Mouse (Mus musculus): ENCODE data around the gene Sec24b. TPM values are rescaled to one million over a fixed set of nuclear protein-coding genes. Genes with fewer than 3 reads are reported as not detected.

Sec24b gene
- total RNA-seq (2015) (37.6 and 39.7 TPM in 2 replicates), total RNA-seq (2017) (24.8 and 29.1 TPM in 2 replicates)

DNA sequence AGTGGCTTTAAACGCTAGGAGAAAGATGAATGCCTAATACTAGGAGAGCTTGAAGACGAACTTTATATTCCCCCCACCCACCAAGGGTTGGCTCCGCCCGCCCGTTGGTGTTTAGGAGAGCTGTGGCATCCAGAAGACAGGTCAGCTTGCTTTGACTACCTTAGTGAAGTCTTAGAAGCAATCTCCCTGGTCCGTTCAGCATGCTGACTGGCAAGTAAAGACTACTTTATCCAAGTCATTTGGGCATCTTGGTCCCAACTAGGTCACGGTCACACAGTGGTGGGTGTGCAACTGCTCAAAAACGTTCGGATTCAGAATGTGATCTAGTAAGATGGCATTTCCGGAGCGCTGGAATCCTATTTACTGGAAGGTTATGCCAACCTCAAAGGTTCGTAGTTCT lies at the start of gene Sec24b:
Gene Sec24b (minus strand): TSS at position 273 of the 400 bp plus-strand sequence.
- no peak for ATAC-seq (replicated peaks; ENCODE audit: poor library complexity)

DNA sequence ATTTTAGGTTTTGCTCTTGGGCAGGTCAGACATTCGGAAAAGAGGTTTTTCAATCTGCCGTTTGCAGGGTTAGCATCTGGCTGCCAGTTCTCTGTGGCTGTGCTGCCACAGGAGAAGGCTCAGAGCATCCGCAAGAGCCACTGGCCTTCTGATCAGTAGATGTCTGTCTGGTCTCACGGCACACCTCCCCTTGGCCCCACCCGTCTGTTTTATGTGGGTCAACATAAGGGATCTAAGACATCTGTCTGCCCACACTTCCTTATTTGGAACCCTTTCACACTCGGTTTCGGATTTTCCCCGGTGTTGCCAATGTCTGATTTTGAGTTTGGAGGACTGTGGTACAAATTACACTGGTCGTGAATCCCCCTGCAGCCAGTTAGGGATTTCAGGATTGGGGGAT lies 43.1 kb upstream of the Sec24b start:
- no peak for ATAC-seq (replicated peaks; ENCODE audit: poor library complexity)

DNA sequence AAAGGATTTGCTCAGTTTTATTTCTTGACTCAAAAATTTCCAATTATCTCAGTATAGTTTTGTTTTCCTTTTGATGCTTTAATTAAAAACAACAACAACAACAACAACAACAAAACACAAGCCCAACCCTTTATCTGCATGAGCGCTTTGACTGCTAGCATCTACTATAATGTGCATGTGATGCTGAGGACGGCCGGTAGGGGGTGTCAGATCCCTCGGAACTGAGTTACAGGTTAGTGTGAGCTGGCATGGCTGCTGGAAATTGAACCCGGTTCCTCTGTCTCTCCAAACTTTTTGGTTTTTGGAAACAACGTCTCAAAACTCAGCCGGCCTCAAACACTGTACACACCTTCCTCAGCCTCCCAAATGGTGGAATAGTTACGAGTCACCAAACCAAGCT lies 42.1 kb upstream of the Sec24b start:
- ATAC-seq (replicated peaks; ENCODE audit: poor library complexity) = peak; percentile 75

DNA sequence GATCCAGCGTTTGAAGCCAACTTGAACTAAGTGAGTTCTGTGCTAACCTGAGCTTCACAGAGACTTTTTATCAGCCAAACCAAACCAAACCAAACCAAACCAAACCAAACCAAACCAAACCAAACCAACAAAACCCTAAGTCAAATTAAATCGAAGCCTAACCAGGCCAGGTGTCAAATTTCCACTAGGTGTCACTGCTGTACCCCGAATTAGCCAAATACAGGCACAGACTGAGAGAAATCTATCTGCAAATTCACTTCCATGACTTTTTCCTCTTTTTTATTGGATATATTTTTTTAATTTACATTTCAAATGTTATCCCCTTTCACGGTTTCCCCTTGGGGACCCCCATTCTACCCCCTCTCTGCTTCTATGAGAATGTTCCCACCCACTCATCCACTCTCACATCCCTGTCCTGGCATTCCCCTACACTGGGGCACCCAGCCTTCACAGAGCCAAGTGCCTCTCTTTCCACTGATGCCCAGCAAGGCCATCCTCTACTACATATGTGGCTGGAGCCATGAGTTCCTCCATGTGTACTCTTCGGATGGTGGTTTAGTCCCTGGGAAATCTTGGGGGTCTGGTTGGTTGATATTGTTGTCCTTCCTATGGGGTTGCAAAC lies 33.9 kb upstream of the Sec24b start:
- peak; percentile 65; the same call in 1 of the 2 replicates for ATAC-seq (replicated peaks; ENCODE audit: poor library complexity)

DNA sequence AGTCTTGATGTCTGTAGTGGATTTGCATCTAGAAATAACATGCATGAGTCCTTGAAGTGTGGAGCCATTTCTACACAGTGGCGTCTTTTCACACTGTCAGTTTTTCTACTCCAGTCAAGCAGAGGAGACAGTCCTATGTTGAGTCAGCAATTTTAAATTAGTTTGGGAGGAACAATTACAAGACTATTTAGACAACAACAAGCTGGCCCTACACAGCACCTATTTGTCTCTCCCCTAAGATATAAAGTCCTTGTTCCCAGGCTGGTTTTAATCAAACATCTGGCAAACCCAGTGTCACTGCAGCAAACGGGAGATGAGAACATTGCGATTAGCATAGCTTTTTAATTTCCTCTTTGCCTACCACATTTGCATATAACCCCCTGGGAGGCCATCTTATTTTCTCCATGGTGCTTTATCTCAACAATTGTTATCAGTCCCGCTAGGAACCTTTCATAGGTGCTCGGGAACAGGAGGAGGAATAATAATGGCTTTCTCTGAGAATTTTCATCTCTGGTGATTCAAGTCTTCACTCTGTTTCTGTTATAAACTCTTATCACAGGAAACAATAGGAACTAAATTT lies 32.9 kb upstream of the Sec24b start:
- ATAC-seq (replicated peaks; ENCODE audit: poor library complexity) = no peak

DNA sequence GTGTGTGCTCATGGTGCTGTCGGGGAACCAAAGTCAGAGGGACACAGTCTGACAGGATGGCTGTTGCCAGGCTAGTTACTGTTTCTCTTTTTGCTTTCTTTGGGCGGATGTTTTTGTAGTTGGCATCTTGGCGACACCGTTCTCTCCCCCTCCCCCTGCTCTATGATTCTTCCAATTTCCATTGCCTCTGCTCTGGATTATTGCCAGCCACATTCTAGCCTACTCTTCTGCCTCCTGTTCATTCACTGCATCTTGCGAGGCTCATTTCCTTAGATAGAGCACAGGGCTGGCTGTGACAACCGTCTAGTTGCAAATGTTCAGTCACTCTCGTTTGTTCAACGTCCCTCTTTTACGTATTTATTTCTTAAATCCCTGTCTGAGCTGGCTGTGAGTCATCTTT lies 29.1 kb upstream of the Sec24b start:
- ATAC-seq (replicated peaks; ENCODE audit: poor library complexity) = no peak

DNA sequence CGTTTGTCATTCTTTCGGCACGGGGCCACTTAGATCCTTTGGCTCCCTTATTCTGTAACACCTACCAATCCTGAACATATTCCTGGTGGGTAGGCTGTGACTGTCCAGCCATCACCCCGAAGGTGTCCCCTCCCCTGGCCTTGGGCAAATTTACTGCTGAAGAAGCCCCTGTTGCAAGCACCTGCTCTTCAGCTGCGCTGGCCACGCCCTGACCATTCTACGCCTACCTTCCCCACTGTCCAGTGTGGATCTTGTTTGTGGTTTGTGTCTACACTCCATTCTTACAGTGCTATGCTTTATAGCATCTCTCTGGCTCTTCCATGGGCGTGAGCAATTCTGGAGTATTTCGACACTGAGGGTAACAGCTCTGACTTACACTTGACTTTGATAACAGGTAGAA lies 27.3 kb upstream of the Sec24b start:
- no peak for ATAC-seq (replicated peaks; ENCODE audit: poor library complexity)

DNA sequence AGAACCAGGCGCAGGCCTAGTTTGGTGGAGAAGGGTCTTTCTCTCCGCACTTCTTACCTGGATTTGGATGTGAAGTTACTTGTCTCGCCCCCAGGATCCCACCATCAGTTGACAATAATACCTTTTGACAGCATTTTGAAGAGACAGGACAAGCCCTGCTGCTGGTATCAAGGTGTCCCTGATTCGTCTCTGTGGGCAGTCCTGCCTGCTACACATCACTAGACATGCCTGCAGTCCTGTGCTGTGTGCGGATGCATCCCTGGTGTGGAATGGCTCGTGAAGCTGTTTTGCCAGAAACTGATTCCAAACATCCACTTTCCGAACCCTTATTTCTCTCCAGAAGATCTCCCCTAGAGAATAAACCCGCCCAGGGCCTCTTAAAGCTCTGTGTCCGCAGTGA lies 26.1 kb upstream of the Sec24b start:
- ATAC-seq (replicated peaks; ENCODE audit: poor library complexity) = no peak

DNA sequence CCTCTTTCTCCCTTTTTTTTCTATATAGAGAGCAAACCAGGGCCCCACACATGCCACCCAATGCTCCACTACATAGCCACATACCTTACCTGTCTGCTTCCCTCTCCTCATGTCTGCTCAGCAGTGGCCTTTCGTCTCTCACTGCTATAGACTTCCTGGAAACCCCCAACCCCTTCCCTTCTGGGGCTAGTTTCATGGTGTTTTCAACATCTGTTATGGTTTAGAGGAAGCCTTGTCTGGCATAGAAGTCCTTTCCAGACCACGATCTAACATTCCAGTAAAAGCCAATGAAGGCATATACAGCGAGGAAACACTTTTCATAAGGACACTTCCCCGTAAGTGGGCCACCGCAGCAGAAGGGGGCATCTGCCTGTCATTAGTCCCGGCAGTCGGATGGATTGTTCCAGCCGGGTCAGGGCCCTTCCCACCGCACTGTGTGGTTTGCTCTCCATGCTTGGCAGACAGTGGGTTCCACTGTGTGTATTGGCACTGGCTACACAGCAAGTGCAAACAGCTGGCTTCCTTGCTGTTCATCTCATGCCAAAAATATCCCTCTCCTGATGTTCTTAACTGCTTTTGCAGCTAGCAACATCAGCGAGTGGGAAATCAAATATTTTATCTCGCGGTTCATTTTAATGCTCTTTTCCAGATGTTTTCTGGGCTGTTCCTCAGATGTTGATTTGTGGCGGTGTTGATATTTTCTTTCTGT lies 25.2 kb upstream of the Sec24b start:
- ATAC-seq (replicated peaks; ENCODE audit: poor library complexity) = no peak

DNA sequence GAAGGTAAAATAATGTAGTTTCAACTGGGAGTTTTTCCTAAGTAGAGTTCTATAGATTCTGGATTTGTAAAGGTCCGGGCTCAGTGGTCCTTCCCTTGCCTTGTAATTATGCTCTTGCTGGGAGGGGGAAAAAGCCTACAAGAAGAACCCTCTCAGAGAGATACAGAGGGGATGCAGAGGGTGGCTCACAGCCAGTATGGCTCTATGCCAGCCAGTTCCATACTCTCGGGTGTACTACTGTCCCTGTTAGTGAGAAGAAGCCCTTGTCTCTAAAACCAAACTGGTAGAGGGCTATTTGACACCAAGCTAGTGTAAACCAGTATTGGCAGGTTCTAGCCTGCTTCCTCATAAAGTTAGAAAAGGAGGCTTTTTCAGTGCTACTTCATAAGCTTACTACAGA lies 22.0 kb upstream of the Sec24b start:
- ATAC-seq (replicated peaks; ENCODE audit: poor library complexity) = no peak

DNA sequence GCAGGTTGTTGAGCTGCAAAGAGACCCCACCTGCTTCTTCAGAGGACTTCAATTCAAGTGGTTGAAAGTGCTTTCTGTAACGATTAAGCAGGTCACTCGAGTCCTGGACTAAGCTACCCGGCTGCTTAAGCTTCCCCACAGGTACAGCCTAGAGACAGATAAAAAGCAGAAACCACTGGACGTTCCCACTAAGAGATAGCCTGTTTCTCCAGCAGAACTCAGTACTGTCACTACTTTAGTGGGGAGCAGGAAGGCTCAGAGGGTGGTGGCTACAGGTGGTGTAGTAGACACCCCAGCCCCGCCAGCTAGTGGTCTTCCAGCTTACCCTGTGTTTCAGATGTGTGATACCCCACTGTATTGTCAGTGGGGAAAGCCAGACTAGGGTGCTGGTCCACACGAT lies 19.3 kb upstream of the Sec24b start:
- no peak for ATAC-seq (replicated peaks; ENCODE audit: poor library complexity)

DNA sequence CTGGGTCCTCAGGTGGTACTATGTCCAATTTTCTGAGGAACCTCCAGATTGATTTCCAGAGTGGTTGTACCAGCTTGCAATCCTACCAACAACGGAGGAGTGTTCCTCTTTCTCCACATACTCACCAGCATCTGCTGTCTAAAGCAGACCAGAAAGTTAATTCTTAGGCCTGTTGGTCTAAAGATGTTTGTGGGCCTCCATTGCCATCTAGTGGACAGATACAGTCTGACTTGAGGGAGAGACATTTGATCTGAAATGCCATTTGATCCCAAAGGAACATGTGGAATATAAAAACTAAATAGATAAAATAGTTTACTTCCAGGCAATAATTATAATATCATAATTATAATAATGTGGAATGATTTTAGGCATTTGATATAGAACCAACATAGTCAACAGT lies 18.4 kb upstream of the Sec24b start:
- ATAC-seq (replicated peaks; ENCODE audit: poor library complexity) = peak; percentile 97

DNA sequence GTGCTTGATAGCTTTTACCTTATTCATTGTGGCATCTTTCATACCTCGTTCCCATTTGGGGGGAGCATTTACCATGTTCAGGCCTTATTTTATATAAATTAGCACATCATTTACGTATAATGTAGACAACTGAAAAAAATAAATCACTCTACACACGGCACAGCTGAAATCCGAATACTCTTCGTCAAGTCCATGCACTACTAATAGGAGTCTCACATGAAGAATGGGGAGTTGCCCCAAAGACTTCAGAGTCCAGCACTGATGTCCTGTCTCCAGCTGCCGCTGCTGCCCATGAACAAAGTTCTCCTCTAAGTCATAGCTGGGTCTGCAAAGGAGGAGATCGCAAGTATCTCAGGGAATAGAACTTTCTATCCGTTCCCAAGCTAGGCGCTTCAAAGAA lies 15.9 kb upstream of the Sec24b start:
- no peak for ATAC-seq (replicated peaks; ENCODE audit: poor library complexity)

DNA sequence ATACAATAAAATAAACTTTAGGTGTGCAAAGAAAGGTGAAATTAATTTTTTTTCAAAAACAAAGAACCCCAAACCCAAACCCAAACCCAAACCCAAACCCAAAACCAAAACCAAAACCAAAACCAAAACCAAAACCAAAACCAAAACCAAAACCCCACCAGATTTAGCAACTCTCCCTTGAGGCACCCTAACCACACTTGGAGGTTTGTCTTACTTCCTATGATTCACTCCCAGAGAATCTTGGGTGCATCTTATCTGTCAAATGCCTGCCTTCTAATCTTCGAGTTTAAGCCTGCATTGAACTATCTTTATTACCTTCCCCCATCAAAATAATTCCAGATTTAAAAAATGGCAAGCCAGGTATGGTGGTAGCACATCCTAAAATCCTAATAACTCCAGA lies 14.4 kb upstream of the Sec24b start:
- ATAC-seq (replicated peaks; ENCODE audit: poor library complexity) = no peak

DNA sequence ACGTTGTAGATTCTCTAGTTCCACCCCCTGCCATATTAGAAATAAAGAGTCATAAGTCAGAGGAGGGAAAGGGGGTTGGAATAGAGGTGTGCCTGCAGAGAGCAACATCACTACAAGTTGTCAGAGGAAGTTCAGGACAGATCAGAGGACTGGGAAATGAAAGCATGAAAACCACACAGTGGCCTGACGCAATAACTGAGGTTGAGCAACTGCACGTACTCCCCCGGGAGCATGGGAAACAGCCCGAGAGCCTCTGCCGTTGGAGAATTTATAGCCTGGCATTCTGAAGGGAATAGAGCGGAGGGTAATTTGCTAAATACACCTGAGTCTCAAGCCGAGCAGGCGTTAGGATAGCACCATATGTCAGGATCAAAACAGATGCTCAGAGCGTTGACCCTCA lies 11.7 kb upstream of the Sec24b start:
- ATAC-seq (replicated peaks; ENCODE audit: poor library complexity) = peak; percentile 98

DNA sequence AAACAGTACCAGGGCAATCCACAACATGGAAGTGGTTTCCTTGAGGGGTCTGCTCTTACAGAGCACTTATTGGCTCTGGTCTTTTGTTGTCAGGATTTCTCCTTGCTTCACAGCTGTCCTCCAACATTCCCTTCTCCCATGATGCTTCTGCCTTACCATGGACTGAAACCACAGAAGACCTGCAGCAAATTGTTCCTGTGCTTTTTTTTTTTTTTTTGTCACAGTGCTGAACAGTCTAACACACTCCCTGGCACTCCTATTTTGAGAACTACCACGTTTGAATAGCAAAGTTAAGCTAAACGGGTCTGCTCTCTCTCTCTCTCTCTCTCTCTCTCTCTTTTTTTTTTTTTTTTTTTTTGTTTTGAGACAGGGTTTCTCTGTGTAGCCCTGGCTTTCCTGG lies 10.6 kb upstream of the Sec24b start:
- no peak for ATAC-seq (replicated peaks; ENCODE audit: poor library complexity)

DNA sequence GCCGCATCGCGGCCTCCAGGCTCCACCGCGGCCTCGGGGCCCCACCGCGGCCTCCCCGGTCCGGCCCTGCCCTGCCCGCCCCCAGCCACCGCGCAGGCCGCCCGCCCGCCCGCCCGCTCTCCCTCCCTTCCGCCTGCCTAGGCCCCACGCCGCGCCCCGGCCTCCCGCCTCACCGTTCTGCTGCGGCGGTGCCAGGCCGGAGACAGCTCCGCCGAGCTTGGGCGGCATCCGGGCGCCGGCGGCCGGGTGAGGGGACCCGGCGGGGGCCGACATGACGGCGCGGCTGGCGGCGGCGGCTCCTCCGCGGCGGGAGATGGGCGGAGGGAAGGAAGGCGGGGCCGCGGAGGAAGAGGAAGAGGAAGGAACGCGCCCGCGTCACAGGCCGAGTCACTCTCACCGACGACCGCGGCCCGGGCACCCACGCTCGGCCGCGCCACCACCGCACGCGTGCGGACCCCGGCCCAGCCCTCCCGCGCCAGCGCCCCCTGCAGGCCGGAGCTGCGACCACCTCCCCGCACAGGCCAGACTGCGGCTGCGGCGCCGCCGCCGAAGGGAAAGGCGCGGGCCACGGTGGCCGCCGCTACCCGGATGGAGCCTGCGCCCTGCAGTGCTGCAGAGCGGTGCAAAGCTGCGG lies 840 bp downstream of the Sec24b start:
- ATAC-seq (replicated peaks; ENCODE audit: poor library complexity) = peak; percentile 83

DNA sequence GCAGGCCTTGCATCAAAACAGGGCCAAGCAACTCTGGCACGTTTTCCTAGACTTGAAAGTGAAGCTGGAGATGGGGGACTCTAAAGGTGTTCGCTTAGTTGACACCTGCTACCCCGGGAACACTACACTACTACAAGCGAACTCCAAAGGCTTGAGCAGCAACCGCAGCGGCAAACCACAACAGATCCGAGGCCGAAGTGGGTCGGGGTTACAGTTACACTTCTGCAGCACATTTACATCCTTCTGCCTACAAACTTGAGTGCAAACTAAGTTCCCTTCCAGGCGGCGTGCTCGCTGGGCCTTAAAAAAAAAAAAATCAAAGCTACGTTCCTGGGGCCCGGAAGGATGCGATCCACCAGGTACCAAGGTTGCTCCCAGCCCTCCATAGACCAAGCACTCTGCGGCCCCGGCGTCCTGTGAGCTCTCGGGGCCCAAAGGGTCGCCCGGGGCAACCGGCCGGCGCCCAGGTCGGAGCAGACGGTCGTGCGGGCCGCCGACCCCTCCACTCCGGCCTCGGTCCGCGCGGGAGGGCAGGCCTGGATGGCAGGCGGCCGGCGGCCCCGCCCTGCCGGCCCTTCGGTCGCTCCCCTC lies 1.5 kb downstream of the Sec24b start:
- peak; percentile 20 for ATAC-seq (replicated peaks; ENCODE audit: poor library complexity)

DNA sequence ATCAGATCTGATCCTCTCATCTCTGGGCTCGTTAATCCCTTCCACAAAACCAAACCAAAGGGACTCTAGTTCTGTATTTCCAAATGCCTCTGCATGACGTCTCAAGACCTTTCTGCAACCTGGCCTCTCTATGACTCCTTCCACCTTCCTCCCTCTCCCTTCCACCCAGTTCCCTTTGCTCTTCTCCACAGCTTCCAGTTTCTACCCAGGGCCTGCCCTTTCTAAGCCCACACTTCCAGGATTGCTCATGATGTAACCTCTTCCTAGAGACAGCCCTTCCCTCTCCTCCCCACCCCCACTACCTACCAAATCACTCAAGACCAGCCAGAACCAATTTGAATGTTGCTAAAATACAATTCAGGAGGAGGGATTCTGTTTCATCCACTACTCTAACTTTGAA lies 2.9 kb downstream of the Sec24b start:
- no peak for ATAC-seq (replicated peaks; ENCODE audit: poor library complexity)

DNA sequence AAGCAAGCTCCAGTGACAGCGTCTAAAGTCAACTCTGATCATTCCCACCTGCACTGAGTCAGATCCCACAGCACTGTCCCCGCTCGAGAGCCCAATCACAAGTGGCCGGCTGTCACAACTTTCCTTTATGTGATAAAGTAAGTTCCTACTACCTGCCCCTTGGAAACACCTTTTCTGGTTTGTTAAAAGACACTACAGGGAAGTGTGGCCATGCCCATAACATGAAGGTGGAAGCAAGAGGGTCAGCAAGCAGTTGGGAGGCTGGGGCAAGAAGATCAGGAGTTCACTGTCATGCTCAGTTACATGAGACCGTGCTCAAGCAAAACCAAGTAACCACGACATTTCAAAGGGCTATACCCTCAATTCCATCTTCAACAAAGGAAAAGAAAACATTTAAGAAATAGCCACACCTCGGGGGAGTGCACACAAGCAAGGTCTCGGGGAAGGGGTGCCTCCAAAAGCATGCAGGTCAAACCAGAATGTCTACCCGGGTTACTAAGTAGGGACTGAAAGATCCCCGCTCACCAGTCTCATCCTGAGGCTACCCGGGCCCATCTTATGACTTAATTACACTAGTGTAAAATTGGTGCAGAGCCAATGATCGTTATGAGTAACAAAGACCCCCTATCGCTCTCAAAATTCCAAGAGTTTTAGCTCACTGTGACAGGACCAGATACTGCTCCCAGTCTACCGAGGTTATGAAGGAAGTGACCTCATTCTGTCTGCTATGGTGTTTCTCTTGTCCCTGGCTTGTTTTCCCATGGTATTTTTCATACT lies 3.6 kb downstream of the Sec24b start:
- ATAC-seq (replicated peaks; ENCODE audit: poor library complexity) = no peak

Measured in megakaryocyte progenitor cell, adult 5-6 weeks (primary cell).